Mouse (Mus musculus): Measurements from ENCODE around the gene Zfp60. TPM values are rescaled to one million over a fixed set of nuclear protein-coding genes. Genes with fewer than 3 reads are reported as not detected.
A peak's percentile ranks its signal among the peaks of the same experiment; 100 is the strongest.

Gene Zfp60
- polyA plus RNA-seq, 1 experiment from 2014 or later: 8.5 TPM

DNA sequence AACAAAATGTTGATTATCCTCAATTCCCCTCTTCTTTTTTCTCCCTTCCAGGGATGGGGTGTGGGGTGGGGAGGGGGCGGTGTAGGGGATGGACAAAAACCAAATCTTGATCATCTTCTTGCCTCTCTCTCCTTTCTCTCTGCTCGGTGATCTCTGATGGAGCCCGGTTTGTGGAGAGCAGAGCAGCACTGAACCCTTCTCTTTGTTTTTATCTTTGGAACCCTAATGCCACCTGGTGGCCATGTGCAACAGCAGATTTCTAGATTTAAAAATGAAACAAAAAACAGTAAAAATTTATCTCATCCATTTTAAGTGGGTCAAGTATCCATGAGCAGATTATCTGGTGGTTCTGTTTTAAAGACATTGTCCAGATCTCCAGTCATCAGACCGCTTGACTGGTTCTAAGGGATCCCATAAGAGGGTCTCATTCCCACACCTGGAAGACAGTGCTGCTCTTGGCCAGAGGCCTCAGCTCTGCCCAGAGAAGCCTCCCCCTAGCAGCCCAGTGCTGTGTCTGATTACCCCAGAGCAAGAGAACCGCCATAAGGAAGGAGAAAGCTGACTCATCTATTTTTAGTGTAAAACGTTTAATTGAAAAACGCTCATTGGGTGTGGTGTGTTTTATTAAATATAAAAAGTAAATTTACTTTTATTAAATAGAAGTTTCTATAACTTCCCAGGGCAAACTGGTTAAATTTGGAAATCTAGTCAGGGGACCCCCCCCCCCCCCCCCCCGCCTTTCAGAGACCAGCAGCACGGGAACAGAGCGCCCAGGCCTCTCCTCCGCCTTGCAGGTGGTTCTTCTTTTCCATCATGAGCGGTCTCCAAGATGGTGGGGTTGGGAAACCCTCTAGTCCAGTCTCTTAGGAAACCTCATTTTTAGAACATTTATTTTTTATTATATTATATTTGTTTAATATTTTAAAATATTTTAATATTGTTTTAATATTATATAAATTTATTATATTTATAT is 5.3 kb upstream of the Zfp60 start:
- ATAC-seq: no peak
- H3K4me1 ChIP-seq (replicated peaks; ENCODE audit: control insufficient read depth, insufficient read depth, low read length): peaks cover under 1% of the 10 kb centered on the region; the same call in 1 of the 2 replicates
- no peaks in the 10 kb centered on the region for H3K9me3 ChIP-seq (ENCODE audit: control insufficient read depth)
- no peak overlapping the region for H3K27ac ChIP-seq (ENCODE audit: low read depth, low read length)
- H3K4me3 ChIP-seq (ENCODE audit: low read depth, low read length): no peak overlapping the region
- H3K4me2 ChIP-seq (replicated peaks; ENCODE audit: low read depth): no peak overlapping the region
- H3K36me3 ChIP-seq (ENCODE audit: control insufficient read depth, insufficient read depth): no peaks in the 10 kb centered on the region
- WGBS: 45% methylated on average over 12 of the region's 12 CpGs
- TF ChIP-seq CTCF (IDR thresholded peaks at IDR 0.05; ENCODE audit: low read depth): peak; percentile 72
- no peaks in the 10 kb centered on the region for H3K27me3 ChIP-seq (replicated peaks; ENCODE audit: control insufficient read depth, insufficient read depth, low read length)
- no peak overlapping the region for H3K9ac ChIP-seq (ENCODE audit: low read depth, low read length)

DNA sequence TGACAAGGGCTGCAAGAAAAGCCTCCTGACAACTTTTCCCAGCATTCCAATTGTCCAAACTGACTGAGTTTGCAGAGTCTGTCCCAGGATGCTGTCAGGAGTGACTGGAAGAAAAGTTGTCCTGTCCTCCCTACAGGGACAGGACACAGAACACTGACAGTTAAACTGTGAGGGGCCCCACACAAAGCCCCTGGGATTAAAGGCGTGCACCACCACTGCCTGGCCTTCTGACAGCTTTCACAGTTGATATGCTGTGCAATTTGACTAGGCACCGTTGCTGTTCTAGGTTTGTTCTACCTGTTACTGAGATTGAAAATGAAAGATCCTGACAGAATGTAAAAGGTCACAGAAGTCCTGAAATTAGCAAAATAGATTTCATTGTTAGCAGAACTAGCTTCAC is 3.7 kb upstream of the Zfp60 start:
- Histone ChIP-seq H3K36me3 (ENCODE audit: control insufficient read depth, insufficient read depth) (no peaks in the 10 kb centered on the region), H3K4me3 (ENCODE audit: low read depth, low read length) (no peak overlapping the region), H3K27me3 (replicated peaks; ENCODE audit: control insufficient read depth, insufficient read depth, low read length) (no peaks in the 10 kb centered on the region), H3K9ac (ENCODE audit: low read depth, low read length) (no peak overlapping the region), H3K4me2 (replicated peaks; ENCODE audit: low read depth) (no peak overlapping the region), H3K9me3 (ENCODE audit: control insufficient read depth) (no peaks in the 10 kb centered on the region), H3K4me1 (replicated peaks; ENCODE audit: control insufficient read depth, insufficient read depth, low read length) (peaks cover 6% of the 10 kb centered on the region; the same call in 1 of the 2 replicates), H3K27ac (ENCODE audit: low read depth, low read length) (no peak overlapping the region)
- 58% methylated on average over 2 of the region's 2 CpGs for WGBS
- ATAC-seq: no peak
- no peak for TF ChIP-seq CTCF (IDR thresholded peaks at IDR 0.05; ENCODE audit: low read depth)

- H3K4me2 ChIP-seq (replicated peaks; ENCODE audit: low read depth): peak overlapping the region; percentile 67
- peaks cover 6% of the 10 kb centered on the region; the same call in 1 of the 2 replicates for H3K4me1 ChIP-seq (replicated peaks; ENCODE audit: control insufficient read depth, insufficient read depth, low read length)
- 8% methylated on average over 12 of the region's 12 CpGs for WGBS
- ATAC-seq: no peak
- no peaks in the 10 kb centered on the region for H3K9me3 ChIP-seq (ENCODE audit: control insufficient read depth)
- H3K9ac ChIP-seq (ENCODE audit: low read depth, low read length): peak overlapping the region; percentile 50
- H3K4me3 ChIP-seq (ENCODE audit: low read depth, low read length): peak overlapping the region; percentile 61
- H3K36me3 ChIP-seq (ENCODE audit: control insufficient read depth, insufficient read depth): no peaks in the 10 kb centered on the region
- no peak for TF ChIP-seq CTCF (IDR thresholded peaks at IDR 0.05; ENCODE audit: low read depth)
- H3K27ac ChIP-seq (ENCODE audit: low read depth, low read length): peak overlapping the region; percentile 88
- no peaks in the 10 kb centered on the region for H3K27me3 ChIP-seq (replicated peaks; ENCODE audit: control insufficient read depth, insufficient read depth, low read length)
Observed at GRCm38 (mm10) chr7:27731946-27732345, 757 bp downstream of the Zfp60 start.

DNA sequence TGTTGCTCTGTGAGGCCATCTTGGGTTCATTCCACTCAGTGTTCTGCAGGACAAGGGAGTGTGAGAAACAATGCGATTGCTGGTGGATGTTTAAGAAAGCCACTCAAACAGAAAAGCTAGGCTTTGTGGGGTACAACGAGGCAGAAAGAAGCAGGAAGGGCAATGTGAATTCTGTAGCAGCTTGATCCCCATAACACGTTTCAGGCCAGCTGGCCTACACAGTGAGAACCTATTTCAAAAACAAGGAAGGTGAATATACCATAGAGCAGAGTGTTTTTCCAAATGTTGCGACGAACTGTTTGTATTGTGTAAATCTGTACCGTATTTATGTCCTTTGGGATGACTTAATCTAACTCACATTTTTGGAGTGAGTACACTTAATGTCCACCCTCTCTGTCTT is 1.3 kb downstream of the Zfp60 start:
- Histone ChIP-seq H3K9ac (ENCODE audit: low read depth, low read length) (no peak overlapping the region), H3K4me1 (replicated peaks; ENCODE audit: control insufficient read depth, insufficient read depth, low read length) (peaks cover 6% of the 10 kb centered on the region; the same call in 1 of the 2 replicates), H3K27ac (ENCODE audit: low read depth, low read length) (no peak overlapping the region), H3K36me3 (ENCODE audit: control insufficient read depth, insufficient read depth) (no peaks in the 10 kb centered on the region), H3K27me3 (replicated peaks; ENCODE audit: control insufficient read depth, insufficient read depth, low read length) (no peaks in the 10 kb centered on the region), H3K4me2 (replicated peaks; ENCODE audit: low read depth) (peak overlapping the region; percentile 67), H3K9me3 (ENCODE audit: control insufficient read depth) (no peaks in the 10 kb centered on the region), H3K4me3 (ENCODE audit: low read depth, low read length) (peak overlapping the region; percentile 61; the same call in 1 of the 2 replicates)
- TF ChIP-seq CTCF (IDR thresholded peaks at IDR 0.05; ENCODE audit: low read depth): no peak
- WGBS: 82% methylated on average over 6 of the region's 6 CpGs
- ATAC-seq: no peak

GRCm38 (mm10) chr7:27735457-27735856 is 4.3 kb downstream of the Zfp60 start:
- H3K9ac ChIP-seq (ENCODE audit: low read depth, low read length): no peak overlapping the region
- TF ChIP-seq CTCF (IDR thresholded peaks at IDR 0.05; ENCODE audit: low read depth): no peak
- 66% methylated on average over 5 of the region's 5 CpGs for WGBS

DNA sequence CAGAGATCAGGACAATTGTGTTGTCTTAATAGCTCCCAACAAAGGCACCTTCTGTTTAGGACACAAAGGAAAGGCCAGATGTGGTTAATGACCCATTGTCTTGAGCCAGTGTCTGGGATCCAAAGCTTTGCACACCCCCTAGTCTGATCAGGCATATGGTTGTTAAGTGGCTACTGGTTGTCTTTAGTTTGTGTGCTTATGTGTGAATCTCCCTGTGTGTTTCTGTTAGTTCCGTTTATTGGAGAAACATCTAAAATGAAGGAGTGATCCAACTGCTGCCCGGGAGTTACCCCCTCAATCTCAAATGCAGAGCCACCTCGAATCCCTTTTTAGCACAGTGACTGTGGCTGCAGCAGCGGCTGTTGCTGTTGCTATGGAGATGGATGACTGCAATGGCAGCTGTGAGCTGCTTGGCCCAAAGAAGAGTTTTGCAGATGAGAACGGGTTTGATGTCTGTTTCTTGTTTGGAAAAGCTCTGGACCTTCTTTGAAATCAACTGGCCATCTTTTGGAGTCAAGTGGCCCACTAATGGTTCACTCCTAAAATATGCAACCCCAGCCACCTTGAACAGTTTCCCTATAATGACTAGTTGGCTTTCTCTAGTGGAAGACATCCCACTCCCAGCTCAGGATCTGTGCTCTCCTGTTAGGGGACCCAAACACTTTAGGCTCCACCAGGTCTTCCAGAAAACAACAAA is 25.3 kb downstream of the Zfp60 start:
- Histone ChIP-seq H3K9ac (ENCODE audit: low read depth, low read length) (no peak overlapping the region), H3K4me3 (ENCODE audit: low read depth, low read length) (no peak overlapping the region), H3K4me1 (replicated peaks; ENCODE audit: control insufficient read depth, insufficient read depth, low read length) (no peaks in the 10 kb centered on the region), H3K4me2 (replicated peaks; ENCODE audit: low read depth) (no peak overlapping the region), H3K27me3 (replicated peaks; ENCODE audit: control insufficient read depth, insufficient read depth, low read length) (no peaks in the 10 kb centered on the region), H3K9me3 (ENCODE audit: control insufficient read depth) (no peaks in the 10 kb centered on the region), H3K27ac (ENCODE audit: low read depth, low read length) (no peak overlapping the region), H3K36me3 (ENCODE audit: control insufficient read depth, insufficient read depth) (no peaks in the 10 kb centered on the region)
- TF ChIP-seq CTCF (IDR thresholded peaks at IDR 0.05; ENCODE audit: low read depth): no peak
- ATAC-seq: no peak
- 34% methylated on average over 5 of the region's 5 CpGs for WGBS

More at GRCm38 (mm10) chr7:27735457-27735856, 4.3 kb downstream of the Zfp60 start:
- ATAC-seq: no peak
- H3K36me3 ChIP-seq (ENCODE audit: control insufficient read depth, insufficient read depth): peaks cover 18% of the 10 kb centered on the region
- no peaks in the 10 kb centered on the region for H3K27me3 ChIP-seq (replicated peaks; ENCODE audit: control insufficient read depth, insufficient read depth, low read length)
- H3K4me3 ChIP-seq (ENCODE audit: low read depth, low read length): no peak overlapping the region
- H3K27ac ChIP-seq (ENCODE audit: low read depth, low read length): no peak overlapping the region
- H3K4me1 ChIP-seq (replicated peaks; ENCODE audit: control insufficient read depth, insufficient read depth, low read length): peaks cover 6% of the 10 kb centered on the region; the same call in 1 of the 2 replicates
- no peaks in the 10 kb centered on the region for H3K9me3 ChIP-seq (ENCODE audit: control insufficient read depth)
- no peak overlapping the region for H3K4me2 ChIP-seq (replicated peaks; ENCODE audit: low read depth)

All from intestine, postnatal 0 days (tissue).